Mouse (Mus musculus) heart, postnatal 0 days (tissue): ENCODE measurements around the gene Mb.

ENCODE experiments used
- CTCF ChIP-seq: IDR thresholded peaks from 2 replicates; pipeline ENCODE4 v1.5.1; 2016; ENCODE audit warnings: antibody characterized with exemption, control low read depth, low read depth
- EP300 ChIP-seq: IDR thresholded peaks from 2 replicates; pipeline ENCODE4 v1.6.1; 2016; ENCODE audit warnings: antibody characterized with exemption, low read depth

DNA sequence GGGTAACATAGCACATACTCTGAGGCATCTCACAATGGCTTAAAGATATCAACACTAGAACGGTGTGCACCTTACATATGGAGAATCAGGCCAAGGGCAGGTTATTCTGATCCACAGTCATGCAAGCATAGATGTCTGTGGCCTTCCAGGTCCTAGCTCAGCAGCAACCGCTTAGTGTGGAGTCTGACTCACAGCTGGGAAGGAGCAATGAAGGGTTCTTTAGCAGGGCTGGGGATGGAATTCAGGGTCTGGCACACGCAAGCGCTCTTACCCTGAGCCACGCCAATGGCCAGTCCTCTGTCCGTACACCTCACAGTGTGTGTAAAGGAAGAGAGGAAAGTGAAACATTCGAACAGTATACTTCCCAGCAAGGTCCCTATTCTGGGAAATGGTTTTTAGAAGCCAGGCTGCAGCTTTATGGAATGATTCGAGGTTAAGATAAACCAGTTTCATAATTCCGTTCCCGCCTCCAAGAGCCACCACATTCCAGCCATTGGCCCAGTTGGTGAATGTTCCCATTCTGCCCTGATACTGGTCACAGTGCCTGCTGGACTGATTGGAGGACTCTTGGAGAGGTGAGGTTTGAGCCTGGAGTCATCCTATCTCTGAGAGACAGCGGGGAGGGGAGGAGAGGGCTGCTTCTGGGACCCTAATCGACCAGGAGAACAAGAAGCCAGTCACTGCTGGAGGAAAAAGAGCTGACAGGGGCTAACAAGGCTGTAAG is 5.7 kb downstream of the Mb start, which contains the start of gene Apol6:
- TF ChIP-seq CTCF (no peak), EP300 (no peak)
